Mouse (Mus musculus) olfactory bulb, adult 2 months (tissue): ENCODE data around the gene Fgf15.

Experiments used
- CTCF ChIP-seq: fragments of 200-500 bp; IDR thresholded peaks from 2 replicates; pipeline ENCODE4 v1.5.1; 2012; ENCODE audit warnings: low read depth, mild to moderate bottlenecking, low read length, moderate library complexity; ENCODE audit not compliant: insufficient read depth
- POLR2A ChIP-seq: fragments of 200-500 bp; IDR thresholded peaks from 2 replicates; pipeline ENCODE4 v1.6.1; 2012; ENCODE audit warnings: mild to moderate bottlenecking, low read depth, low read length, moderate library complexity; ENCODE audit not compliant: insufficient read depth

DNA sequence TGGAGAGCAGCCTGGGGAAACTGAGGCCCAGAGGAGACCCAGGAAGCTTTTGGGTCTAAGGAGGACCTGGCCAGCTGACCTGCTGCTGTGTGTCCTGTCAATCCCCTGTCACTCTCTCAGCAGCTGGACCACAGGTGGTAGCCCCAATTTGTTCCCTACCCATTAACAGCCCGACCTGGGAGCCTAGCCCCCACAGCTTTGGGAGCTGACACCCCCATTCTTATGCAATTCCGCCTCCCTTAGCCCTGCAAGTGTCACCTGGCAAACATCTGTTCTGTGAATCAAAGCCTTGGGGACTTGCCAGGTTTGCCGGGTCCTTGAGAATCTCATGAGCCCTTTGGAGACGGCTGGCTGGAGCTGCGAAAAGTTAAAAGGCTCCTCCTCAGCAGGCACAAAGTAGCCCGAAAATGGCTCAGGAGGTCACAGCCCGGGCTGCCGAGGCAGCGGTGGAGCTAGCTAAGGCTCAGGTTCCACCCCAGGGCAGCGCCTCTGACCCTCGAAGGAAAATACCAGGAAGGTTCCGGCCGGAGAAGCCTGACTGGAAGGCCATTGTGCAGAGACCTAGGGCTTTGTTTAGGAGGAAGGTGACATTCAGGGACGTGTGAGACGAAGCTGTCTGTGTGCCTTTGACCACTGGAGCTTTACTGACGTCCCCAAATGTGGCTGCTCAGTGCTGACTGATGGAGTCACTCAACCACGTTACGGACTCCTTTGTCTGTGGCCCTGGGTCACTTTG is 7.6 kb upstream of the Fgf15 start:
- TF ChIP-seq POLR2A (no peak), CTCF (no peak)
